Mouse (Mus musculus) lung, postnatal 0 days (tissue): ENCODE measurements at regions not wholly inside any gene's neighbourhood (a gene's known extent, or its start where the extent isn't known, plus 50 kb on each side); places are given as distances from the start of the nearest gene placed in this dataset.

Source experiments
- CTCF ChIP-seq: IDR thresholded peaks from 2 replicates; pipeline ENCODE4 v1.5.1; 2016; ENCODE audit warnings: antibody characterized with exemption, mild to moderate bottlenecking
- EP300 ChIP-seq: IDR thresholded peaks from 2 replicates; pipeline ENCODE4 v1.6.1; 2016; ENCODE audit warnings: antibody characterized with exemption, mild to moderate bottlenecking, control low read depth

DNA sequence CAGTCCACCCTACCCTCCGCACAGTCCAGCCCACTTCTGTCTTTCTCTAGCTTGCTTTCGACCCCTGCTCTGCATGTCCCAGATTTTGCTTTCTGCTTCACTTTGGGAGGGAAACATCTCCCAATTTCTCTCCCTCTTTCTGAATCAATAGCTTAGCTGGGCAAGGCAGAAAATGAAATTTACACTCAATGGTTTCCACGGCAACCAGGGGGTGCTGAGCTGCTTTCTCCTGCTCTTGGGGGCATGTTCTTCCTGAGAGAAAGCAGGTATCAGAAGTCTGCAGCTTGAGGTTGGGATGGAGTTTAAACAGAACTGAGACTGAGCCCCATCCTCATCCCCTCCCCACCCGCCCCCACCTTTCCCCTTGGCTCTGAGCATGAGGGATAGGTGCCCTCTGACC, 82.1 kb downstream of the Tpra1 start:
- TF ChIP-seq CTCF (no peak), EP300 (no peak)
